Mouse (Mus musculus) left cerebral cortex, adult 9 months (tissue): ENCODE data around the gene Hemk1.
A peak's percentile ranks its signal among the peaks of the same experiment; 100 is the strongest.
"Not testable (repeated sequence)": the region's sequence is repeated elsewhere in the genome, so short reads cannot be mapped to it uniquely, and the experiment has no call there.

Source experiments
- DNase-seq, 2 experiments: peaks; one replicate each; pipeline ENCODE4 v3.0.0; 2022; ENCODE audit warnings: low spot score in 2 of 2

The Hemk1 gene

DNA sequence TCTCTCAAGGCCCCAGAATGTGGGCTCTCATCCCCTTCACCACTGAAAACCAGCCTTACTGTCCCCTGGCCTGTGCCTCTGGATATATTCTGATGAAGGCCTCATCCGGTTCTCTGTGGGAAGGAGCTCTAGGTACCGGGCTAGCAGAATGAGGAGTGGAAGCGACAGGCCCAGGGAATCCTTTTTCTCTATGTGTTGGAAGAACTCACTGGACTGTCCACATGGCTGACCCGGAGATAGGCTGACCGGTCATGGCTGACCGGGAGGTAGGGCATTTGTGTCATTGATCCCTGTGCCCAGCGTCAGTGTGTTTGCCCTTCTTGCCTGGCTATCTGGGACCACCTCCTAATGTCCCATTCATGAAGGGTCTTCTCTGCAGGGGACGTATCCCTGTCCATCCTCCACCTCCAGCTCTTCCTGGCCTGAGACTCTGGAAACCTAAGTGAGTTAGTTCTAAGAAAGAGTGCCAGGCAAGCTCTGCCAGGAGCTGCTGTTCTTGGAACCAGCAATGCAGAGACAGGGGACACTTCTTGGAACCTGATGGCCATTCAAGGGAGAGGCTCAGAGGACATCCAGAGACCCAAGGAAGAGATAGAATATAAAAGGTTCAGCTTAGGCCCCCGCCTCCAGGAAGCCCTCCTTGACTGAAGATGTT is 29.7 kb downstream of the Hemk1 start:
- no peak for DNase-seq

DNA sequence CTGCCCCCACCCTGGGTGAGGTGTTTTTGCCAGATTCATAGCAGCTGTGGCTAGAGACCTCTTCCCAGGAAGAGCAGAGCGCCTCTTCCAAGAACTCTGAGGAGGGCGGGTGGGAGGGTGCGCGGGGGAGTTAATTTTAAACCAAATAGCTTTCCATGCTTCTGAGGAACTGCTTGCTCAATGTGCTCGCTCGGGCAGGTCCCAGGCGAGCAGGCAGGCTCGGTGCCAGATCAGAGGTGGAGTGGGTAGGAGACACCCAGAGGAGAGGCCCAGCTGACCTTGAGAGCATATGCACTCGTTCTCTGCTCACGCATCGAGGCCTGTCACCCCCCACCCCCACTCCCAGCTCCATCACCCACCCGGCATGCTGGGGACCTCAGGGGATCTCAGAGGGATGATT is 30.3 kb downstream of the Hemk1 start:
- DNase-seq, result peak in 1 of 2 experiments; percentile 50

DNA sequence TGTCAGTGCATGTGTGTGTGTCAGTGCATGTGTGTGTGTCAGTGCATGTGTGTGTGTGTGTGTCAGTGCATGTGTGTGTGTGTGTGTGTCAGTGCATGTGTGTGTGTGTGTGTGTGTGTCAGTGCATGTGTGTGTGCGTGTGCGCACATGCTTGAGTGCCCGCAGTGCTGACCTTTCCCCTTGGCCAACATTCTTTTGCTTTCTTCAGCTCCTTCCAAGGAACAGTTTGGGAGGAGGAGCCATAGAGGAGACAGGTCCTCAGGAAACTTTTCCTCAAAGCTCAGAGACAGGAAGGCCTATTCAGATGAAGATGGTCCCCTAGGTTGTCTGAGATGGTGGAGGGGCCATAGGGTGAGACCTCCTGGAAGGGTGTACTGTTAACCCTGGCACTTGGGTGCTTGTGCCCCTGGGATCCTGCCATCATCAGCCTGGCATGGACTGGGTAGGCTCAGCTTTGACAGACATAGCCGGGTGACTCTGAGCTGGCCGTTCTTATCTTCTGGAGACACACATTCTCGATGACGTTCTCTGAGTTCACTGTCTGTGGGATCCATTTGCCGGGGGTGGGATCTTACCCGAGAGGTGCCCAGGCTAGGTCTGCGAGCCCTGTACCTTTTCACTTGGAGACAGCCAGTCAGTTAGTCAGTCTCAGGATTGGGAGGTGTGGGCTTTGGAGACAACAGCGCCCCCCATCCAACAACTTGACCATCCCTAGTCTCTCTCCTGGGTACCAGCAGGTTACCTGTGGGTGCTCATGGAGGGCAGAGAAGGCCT is 30.9 kb downstream of the Hemk1 start:
- DNase-seq, result no peak

DNA sequence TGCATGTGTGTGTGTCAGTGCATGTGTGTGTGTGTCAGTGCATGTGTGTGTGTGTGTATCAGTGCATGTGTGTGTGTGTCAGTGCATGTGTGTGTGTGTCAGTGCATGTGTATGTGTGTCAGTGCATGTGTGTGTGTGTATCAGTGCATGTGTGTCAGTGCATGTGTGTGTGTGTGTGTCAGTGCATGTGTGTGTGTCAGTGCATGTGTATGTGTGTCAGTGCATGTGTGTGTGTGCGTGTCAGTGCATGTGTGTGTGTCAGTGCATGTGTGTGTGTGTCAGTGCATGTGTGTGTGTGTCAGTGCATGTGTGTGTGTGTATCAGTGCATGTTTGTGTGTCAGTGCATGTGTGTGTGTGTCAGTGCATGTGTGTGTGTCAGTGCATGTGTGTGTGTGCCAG is 31.5 kb downstream of the Hemk1 start:
- not testable (repeated sequence) for DNase-seq

DNA sequence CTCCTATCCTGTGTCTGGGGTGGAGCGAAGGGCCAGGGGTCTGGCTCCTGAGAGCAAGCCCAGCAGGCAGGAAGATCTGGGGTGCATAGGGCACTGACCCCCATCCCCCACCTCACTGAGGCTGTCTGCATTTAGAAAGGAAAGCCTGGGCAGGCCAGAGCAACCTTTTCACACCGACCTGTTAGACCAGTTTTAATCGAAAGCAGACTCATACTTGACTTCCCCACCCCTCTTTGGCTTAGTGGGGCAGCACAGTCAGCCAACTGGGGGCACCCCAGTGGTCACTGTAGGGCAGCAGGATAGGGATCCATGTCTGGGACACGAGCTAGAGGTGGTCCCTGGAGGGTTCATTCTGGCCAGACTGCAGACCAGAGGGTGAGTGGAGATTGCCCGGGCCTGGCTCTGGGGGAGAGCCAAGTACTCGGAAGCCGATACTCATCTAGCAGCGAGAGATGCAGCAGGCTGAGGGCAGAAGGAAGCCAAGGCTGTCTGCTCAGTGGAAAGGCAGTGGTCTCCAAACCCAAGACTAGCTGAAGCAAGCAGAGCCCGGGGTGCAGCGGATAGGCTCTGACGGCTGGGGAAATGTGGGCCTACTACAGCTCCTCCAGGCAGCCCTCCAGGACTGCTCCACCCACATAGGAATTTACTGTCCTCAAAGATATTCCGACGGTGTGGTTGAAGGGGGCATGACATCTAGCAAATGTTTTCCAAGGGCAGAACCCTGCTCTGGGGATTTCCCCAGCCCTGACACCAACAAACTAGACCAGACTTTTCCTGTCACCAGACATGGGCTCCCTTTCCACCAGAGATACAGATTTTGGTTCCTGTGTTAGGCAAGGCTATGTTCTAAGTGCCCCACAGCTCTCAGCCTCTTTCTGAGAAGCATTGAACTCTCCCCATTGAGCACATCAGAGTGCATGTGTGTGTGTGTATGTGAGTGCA is 32.3 kb downstream of the Hemk1 start:
- no peak for DNase-seq

DNA sequence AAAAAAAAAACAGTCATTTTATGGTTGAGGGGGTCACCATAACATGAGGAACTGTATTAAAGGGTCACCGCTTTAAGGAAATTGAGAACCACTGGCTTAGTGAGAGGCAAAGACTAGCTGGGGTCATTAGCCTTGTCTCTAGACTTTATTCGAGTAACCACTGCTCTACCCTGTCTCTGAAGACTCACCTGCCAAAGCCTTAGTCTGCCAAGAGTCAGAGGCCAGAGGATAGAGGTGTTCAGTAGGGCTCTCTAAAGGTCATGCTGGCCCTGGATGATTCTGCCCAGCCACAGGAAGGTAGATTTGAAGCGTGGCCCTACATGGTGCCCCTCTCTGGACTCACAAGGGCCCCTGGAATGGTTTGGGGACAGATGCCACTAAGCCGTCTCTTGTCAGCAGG is 33.1 kb downstream of the Hemk1 start:
- no peak for DNase-seq

DNA sequence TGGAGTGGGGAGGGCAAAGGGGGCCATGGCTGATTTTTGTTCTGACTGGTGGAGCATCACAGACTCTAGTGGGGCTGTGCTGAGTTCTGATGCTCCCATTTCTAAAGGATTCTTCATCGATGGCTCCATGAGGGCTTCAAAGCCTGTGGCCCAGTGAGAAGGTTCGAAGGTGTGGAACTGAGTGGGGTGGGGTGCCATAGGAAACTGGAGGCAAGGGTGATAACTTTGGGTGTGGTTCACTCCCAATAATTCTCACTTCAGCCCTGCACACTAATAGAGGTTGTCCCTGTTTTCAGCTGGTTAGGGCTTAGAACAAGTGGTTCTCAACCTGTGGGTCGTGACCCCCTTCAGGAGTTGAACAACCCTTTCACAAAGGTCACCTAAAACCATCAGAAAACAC is 33.8 kb downstream of the Hemk1 start:
- DNase-seq, result no peak

DNA sequence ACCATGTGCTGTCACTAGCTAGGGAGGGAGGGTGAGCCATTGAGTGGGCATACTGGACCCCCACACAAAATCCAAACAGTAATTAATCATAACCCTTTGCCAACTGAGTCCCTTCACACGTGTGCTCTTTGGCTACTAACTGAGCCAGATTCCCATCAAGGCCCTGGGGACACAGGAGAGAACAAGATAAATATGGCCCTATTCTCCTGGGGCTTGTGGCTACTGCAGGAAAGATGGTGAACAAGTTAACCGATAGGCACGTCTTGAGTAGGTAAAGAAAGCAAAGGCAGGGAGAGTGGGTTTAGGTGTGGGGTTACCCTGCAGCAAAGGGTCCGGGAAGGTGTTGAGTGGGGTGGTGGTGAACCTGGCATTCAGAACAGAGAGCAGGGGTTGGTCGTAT is 34.2 kb downstream of the Hemk1 start:
- DNase-seq, result no peak

DNA sequence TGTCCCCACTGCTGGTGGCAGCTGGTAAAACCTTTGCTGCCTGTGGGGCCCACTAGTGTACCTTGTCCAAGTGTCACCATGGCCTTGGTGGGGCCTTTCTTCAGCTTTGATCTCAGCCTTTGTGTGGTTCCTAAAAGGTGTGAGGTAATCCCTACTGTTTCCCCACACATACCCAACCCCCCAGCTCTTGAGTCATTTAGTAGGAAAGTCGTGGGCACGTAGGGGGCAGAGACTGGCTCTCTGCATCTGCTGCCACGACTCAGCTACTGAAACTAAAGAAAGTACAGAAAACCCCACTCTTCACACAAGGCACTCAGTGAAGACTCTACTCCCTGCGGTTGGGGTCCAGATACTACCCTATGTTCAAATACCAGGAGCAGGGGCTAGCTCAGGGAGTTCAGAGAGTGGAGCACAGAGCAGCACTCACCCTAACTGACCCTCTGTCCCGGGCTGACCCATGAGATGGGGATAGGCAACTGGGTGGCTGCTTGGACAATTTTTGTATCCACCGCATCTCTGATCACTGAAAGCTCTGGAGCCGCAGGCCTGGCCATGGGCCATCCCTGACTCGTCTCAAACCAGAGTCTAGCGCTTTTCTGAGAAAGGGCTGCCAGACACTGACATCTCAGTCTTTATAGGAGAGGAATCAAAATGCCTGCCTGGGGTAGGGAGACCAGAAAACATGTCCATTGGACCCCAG is 34.9 kb downstream of the Hemk1 start:
- no peak for DNase-seq

DNA sequence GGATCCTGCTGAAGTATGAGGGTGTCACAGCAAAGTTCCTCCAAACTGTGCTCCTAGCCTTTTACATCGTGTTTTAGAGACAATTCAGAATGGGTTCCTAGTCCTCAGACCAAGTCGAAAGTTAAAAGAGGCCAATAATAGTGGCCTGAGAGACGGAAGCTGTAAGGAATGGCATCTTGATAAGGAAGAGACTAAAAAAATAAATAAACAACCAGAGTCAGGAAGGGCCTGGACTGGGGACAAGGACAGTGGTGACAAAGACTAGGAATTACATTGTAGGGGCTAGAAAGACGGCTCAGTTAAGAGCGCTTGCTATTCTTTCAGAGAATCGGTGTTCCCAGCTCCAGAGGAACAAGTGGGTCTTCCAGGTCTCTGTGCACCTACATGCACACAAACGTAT is 35.6 kb downstream of the Hemk1 start:
- DNase-seq, result no peak

DNA sequence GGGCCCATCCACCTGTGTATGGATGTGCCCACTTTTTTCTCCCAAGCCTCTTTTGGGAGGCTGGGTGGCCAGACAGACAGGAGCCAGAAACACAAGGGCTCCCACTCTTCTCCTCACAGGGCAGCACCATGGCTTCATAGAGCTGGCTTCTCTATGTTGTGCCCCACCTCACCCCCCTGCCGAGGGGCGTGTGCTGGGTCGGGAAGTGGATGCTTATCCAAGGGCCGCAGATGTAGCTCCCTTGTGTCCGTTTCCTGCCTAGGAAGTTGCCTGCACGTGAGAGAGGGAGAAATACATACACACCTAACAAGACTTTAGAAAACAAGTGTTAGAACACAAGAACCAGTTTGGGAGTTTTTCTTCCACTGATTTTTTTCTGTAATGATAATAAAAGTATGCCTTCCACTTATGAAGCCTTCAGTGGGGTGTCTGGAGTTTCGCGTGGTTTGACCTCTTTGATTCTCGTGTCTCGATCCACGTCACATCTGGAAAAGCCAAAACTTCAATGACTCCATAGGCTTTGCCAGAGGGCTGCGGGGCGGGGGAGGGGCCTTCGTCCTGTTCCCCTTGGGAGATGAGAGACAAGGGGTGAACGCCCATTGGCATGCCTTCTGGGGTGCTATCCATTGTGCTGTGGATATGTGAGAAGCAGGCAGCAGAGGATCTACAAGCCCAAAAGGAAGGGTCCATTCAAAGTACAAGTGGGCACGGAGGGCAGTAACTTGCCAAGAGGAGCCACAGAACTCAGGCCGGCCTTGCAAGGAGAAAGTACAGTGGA is 36.4 kb downstream of the Hemk1 start:
- no peak for DNase-seq

DNA sequence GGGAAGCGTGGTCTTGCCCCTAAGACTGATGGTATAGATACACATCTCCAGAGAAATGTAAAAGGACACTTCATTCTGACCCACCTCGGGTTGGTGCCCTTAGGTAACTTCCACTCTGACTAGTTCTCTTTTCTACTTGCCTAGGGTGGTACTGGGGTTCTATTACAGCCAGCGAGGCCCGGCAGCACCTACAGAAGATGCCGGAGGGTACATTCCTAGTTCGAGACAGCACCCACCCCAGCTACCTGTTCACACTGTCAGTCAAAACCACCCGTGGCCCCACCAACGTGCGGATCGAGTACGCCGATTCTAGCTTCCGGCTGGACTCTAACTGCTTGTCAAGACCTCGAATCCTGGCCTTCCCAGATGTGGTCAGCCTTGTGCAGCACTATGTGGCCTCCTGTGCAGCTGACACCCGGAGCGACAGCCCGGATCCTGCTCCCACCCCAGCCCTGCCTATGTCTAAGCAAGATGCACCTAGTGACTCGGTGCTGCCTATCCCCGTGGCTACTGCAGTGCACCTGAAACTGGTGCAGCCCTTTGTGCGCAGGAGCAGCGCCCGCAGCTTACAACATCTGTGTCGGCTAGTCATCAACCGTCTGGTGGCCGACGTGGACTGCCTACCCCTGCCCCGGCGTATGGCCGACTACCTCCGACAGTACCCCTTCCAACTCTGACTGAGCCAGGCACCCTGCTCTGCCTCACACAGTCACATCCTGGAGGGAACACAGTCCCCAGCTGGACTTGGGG is 37.8 kb downstream of the Hemk1 start:
- DNase-seq, result no peak

DNA sequence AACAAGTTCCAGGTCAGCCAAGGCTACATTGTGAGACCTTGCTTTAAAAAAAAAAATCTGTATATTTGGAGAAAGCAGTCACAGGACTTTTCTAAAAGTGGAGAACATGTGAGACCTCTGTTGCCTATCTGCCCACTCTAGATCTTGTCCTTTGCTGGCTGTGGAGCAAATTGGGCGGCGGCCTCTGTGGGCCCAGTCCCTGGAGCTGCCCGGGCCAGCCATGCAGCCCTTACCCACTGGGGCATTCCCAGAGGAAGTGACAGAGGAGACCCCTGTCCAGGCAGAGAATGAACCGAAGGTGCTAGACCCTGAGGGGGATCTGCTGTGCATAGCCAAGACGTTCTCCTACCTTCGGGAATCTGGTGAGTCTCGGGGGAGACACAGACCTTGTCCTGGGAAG is 38.4 kb downstream of the Hemk1 start:
- no peak for DNase-seq

DNA sequence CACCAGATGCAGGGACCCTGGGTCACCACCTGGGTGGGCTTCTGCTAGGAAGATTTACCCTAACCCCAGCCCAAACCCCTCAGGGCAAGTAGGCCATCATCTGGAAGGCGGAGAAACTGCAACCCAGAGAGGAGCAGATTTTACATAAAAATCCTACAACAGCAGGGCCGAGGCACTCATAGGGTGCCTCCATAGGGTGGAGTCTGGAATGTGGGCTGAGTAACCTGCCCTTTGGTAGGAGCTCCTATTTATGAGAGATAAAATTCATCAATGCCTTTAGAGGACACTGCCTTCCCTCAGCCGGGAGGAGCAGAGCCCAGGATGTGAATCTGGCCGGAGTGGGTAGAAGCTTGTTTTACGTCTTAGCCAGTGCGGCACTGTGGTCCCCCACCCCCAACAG is 39.3 kb downstream of the Hemk1 start:
- DNase-seq, result no peak

DNA sequence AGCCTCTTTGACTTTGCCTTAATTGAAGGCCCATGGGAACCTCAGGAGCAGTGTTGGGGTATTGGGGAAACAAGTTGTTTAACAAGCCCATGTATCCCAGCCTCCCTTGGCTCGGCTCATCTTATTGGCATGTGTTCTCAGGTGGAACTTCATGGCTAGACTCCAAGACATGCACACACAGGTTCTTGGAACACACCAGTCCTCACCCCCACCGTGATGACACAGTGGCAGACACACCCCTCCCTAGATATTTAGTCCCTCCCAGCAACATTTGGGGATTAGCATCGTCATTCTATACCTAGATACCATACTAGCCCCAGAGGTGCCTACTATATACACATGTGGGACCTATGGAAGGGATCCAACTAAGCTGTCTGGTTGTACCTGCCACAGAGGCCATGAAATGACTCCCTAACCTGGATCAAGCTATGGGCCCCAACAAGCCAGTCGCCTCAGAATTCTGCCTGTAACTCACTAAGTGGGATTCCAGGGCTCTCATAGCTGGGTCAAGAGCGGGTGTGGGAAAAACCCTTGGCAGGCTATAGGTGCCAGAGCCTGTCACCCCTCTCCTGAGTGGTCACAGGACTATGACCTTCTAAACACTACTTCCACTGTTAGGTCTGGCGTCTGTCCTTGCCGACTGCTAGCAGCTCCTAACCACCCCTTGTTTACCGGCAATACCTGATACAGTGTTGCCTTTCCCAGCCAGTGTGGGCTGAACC is 39.9 kb downstream of the Hemk1 start:
- DNase-seq, result no peak

DNA sequence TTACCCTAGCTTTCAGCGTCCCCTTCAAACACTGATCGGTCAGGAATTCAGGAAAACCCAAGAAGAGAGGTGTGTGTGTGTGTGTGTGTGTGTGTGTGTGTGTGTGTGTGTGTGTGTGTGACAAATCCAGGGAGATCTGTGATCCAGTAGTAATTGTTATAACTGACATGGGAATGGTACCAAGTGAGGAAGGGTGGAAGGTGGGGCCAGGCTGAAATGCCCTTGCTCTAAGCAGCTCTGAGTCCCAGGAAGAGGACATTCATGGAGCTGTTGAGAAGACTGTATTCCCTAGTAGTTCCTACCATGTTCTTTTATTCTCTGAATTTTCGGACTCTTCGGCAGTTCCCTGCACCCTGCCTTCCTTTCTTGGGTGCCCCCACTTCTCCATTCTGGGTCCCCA is 40.5 kb downstream of the Hemk1 start:
- no peak for DNase-seq

DNA sequence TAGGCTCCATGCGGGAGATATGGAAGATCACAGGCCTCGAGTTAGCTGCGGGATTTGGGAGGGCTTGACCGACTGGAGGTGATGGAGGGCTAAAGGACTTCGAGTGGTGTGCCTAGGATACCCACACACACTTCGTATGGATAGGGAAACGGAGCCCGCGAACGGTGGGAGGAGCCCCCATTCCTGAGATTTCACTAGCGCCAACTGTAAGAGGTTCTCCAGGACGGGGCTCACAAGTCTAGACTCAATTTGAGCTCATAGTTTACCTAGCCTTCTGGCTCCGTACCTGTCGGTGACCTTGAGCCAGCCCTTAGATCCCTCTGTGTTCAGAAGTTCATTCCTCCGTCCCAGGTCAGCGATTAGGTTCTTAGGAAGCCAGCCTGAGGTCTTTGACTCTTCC is 41.1 kb downstream of the Hemk1 start:
- no peak for DNase-seq

DNA sequence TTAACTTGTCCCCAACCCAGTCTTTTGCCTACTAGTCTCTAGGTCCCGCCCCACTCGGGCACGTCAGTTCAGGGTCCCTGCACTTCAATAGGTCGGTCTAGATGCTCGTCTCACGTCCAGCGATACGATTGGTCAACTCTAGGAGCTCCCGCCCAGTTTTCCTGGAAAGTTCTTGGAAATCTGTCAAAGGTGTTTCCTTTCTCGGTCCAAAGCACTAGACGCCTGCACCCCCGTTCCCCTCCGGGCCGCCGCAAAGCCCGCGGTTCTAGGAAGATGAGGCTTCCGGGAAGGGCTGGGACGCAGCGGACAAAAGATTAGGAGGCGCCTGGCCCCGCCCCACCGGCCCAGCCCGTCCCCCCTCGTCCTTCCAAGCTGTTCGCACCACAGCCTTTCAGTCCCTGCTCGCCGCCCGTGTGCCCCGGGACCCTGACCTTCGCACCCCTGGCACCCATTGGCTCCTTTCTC is 41.6 kb downstream of the Hemk1 start:
- peak; percentile 79 to 96 for DNase-seq

DNA sequence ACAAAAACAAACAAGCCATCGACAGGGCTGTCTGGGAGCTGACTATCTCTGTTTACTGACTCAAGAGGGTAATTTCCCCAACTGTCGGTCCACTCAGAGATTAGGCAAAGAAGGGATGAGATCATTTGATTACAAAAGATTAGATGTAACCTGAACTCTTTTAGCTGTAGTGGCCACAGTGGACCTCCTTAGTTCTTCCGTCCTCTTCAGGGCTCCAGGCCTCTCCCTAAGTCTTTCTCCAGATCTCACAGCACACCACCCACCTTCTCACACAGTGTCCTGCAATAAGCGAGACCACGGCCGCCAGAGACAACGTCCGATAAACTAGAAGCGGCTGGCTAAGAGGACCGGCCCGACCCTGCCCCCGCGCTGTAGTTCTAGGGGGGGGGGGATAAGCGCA is 42.1 kb downstream of the Hemk1 start:
- no peak for DNase-seq

DNA sequence AAGGTAGTCTGAATTCAATTTTAAA is 42.3 kb downstream of the Hemk1 start, which contains the start of gene Cish:
Gene Cish (plus strand): TSS at position 11 of the 25 bp plus-strand sequence.
- no peak for DNase-seq
